Mouse (Mus musculus): ENCODE data around the gene Pdzd2.

DNA sequence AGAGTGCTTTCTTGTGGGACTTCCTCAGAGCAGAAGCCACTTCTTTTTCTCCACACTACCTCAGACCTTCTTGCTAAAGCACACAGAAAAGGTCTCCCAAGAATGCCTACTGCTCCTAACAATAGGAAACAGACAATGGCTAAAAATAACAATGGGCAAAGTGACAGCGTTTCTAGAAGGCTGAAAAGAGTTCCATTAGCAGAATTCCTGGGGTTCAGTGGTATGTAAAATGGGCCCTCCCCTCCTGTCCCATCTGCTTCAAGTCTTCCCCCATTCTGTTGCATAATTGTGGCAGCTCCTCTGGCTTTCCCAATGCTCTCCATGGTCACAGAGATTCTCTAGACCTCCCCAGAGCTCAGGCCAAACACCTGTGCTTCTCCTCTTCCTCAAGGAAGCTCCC, 31.4 kb downstream of the Pdzd2 start:
- TF ChIP-seq GATA1 (IDR thresholded peaks at IDR 0.05; ENCODE audit: borderline replicate concordance, low read length): no peak
- TF ChIP-seq FLI1 (IDR thresholded peaks at IDR 0.05; ENCODE audit: low read length): no peak

Measured in megakaryocyte, embryonic 14.5 days (primary cell).